Mouse (Mus musculus) testis, adult 2 months (tissue): ENCODE data around the gene Tmem247.

ENCODE experiments used
- CTCF ChIP-seq: fragments of 200-500 bp; IDR thresholded peaks from 2 replicates; pipeline ENCODE4 v1.5.1; 2012; ENCODE audit warnings: low read depth, mild to moderate bottlenecking, inconsistent platforms, low read length, moderate library complexity; ENCODE audit not compliant: control insufficient read depth, insufficient read depth, insufficient replicate concordance
- POLR2A ChIP-seq: fragments of 200-500 bp; IDR thresholded peaks from 2 replicates; pipeline ENCODE4 v1.6.1; 2012; ENCODE audit warnings: low read depth, mild to moderate bottlenecking, inconsistent platforms, low read length, moderate library complexity; ENCODE audit not compliant: control insufficient read depth

DNA sequence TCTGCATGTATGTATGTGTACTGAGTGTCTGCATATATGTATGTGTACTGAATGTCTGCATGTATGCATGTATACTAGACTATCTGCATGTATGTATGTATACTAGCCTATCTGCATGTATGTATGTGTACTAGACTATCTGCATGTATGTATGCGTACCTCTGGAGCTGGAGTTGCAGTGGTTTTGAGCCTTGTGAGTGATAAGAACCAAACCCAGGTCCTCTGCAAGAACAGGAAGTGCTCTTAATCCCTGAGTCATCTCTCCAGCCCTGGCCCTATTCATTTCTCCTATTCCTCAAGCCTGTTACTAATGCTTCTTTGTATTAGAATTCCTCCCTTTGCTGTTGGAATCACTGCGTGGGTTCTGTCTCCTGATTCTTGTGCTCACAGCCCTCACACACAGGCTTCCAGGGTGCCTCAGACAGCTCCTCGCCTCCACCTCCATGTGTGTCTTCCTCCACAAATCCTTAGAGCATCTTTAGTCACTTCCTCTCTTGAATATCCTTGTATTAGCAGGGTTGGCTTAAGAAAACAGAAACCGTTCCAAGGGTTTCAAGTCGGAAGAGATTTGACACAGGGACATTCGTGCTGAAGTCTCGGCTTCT lies 4.0 kb upstream of the Tmem247 start:
- no peak for TF ChIP-seq POLR2A
- TF ChIP-seq CTCF: no peak
